Mouse (Mus musculus): Measurements from ENCODE around the gene Tmem26.

GRCm38 (mm10) chr10:68750921-68751320 is 27.5 kb downstream of the Tmem26 start:
- TF ChIP-seq CTCF (IDR thresholded peaks at IDR 0.05; ENCODE audit: insufficient read depth, low read length) = no peak
- TF ChIP-seq POLR2A (IDR thresholded peaks at IDR 0.05; ENCODE audit: borderline replicate concordance, extremely low read depth, low read depth, low read length) = no peak

Measured in lung, adult 2 months (tissue).